Mouse (Mus musculus) stomach, postnatal 0 days (tissue): Measurements from ENCODE around the gene Lsm12. TPM values are rescaled to one million over a fixed set of nuclear protein-coding genes. Genes with fewer than 3 reads are reported as not detected.

Experiments used
- ATAC-seq: fragments of 200-750 bp; cut with Nextera tagmentation; 2 replicates; pipeline ENCODE4 v1.8.0; 2017; ENCODE audit not compliant: low FRiP score, low TSS enrichment
- DNase-seq: peaks from one replicate; pipeline ENCODE4 v3.0.0-alpha.2; 2016; ENCODE audit warnings: low spot score
- H3K27ac ChIP-seq: fragments of 300-500 bp; sonication (generic); replicated peaks from 2 replicates; pipeline ENCODE4 v1.5.1; 2014; ENCODE audit warnings: mild to moderate bottlenecking, control low read depth
- H3K27me3 ChIP-seq: fragments of 300-500 bp; sonication (generic); 2 replicates; pipeline ENCODE4 v1.6.1; 2014; ENCODE audit warnings: low read length; ENCODE audit not compliant: control insufficient read depth, insufficient read depth
- H3K36me3 ChIP-seq: fragments of 300-500 bp; sonication (generic); 2 replicates; pipeline ENCODE4 v1.6.1; 2014; ENCODE audit warnings: low read length, mixed read lengths; ENCODE audit not compliant: control insufficient read depth, insufficient read depth
- H3K4me1 ChIP-seq: fragments of 300-500 bp; sonication (generic); replicated peaks from 2 replicates; pipeline ENCODE4 v1.6.1; 2014; ENCODE audit warnings: antibody characterized with exemption; ENCODE audit not compliant: control insufficient read depth, insufficient read depth
- H3K4me2 ChIP-seq: fragments of 300-500 bp; sonication (generic); replicated peaks from 2 replicates; pipeline ENCODE4 v1.6.1; 2014; ENCODE audit warnings: low read depth, mild to moderate bottlenecking, control low read depth, moderate library complexity
- H3K4me3 ChIP-seq: fragments of 300-500 bp; sonication (generic); 2 replicates; pipeline ENCODE4 v1.5.1; 2014; ENCODE audit warnings: low read depth, low read length, control low read depth
- H3K9ac ChIP-seq: fragments of 300-500 bp; sonication (generic); 2 replicates; pipeline ENCODE4 v1.6.1; 2014; ENCODE audit warnings: mild to moderate bottlenecking, low read length, control low read depth, mixed read lengths
- H3K9me3 ChIP-seq: fragments of 300-500 bp; sonication (generic); 2 replicates; pipeline ENCODE4 v1.6.1; 2016; ENCODE audit warnings: low read length; ENCODE audit not compliant: control insufficient read depth
- CTCF ChIP-seq: IDR thresholded peaks from 2 replicates; pipeline ENCODE4 v1.5.1; 2016; ENCODE audit warnings: antibody characterized with exemption, low read depth, mild to moderate bottlenecking, moderate library complexity
- EP300 ChIP-seq: optimal IDR thresholded peaks from 2 replicates; pipeline ENCODE3; 2016; ENCODE audit warnings: antibody characterized with exemption
- WGBS: fragments of 180-500 bp; shearing (Covaris S2); extraction: QIAGEN DNeasy Blood & Tissue Kit; methylation state at CpG from one replicate; pipeline ENCODE4 v1.1.7; 2014; 5-methylcytosine and 5-hydroxymethylcytosine counted together
- polyA plus RNA-seq: library from polyadenylated mRNA; unstranded; fragments of >200 nt; fragmentation: Nextera tagmentation; extraction: Ambion mirVana; gene quantifications from 2 replicates; pipeline ENCODE4 v1.2.1, GENCODE M21; 2015

The Lsm12 gene
- polyA plus RNA-seq, 1 experiment from 2014 or later = 99.4 TPM

GRCm38 (mm10) chr11:102196018-102196797, 11.1 kb upstream of the Lsm12 start:
- TF ChIP-seq CTCF (no peak), EP300 (no peak)
- H3K36me3 ChIP-seq = peaks cover 32% of the 10 kb centered on the region
- WGBS = 64% methylated on average over 21 of the region's 21 CpGs

GRCm38 (mm10) chr11:102193657-102194440, 8.8 kb upstream of the Lsm12 start:
- peaks cover 28% of the 10 kb centered on the region for H3K36me3 ChIP-seq
- H3K9ac ChIP-seq = no peak overlapping the region
- TF ChIP-seq EP300 = no peak
- no peak for TF ChIP-seq CTCF
- no peak overlapping the region for H3K27ac ChIP-seq
- WGBS = 80% methylated on average over 9 of the region's 9 CpGs
- H3K27me3 ChIP-seq = no peaks in the 10 kb centered on the region
- no peak overlapping the region for H3K4me3 ChIP-seq
- H3K4me1 ChIP-seq = no peaks in the 10 kb centered on the region
- H3K4me2 ChIP-seq = no peak overlapping the region
- ATAC-seq (no peak), DNase-seq (peak; percentile 12)
- H3K9me3 ChIP-seq = no peaks in the 10 kb centered on the region

More at GRCm38 (mm10) chr11:102196018-102196797, 11.1 kb upstream of the Lsm12 start:
- no peak overlapping the region for H3K9ac ChIP-seq
- no peak overlapping the region for H3K4me3 ChIP-seq
- ATAC-seq = peak; percentile 9; the same call in 1 of the 2 replicates
- no peak for DNase-seq
- H3K9me3 ChIP-seq = no peaks in the 10 kb centered on the region
- H3K4me1 ChIP-seq = no peaks in the 10 kb centered on the region
- H3K4me2 ChIP-seq = no peak overlapping the region
- no peaks in the 10 kb centered on the region for H3K27me3 ChIP-seq
- H3K27ac ChIP-seq = no peak overlapping the region

- DNase-seq (peak; percentile 13), ATAC-seq (no peak)
- peaks cover 6% of the 10 kb centered on the region for H3K36me3 ChIP-seq
- H3K9ac ChIP-seq = no peak overlapping the region
- no peak overlapping the region for H3K4me3 ChIP-seq
- peak overlapping the region; percentile 18; the same call in 1 of the 2 replicates for H3K4me2 ChIP-seq
- H3K4me1 ChIP-seq = no peaks in the 10 kb centered on the region
- H3K27me3 ChIP-seq = no peaks in the 10 kb centered on the region
- no peak overlapping the region for H3K27ac ChIP-seq
- TF ChIP-seq EP300 (no peak), CTCF (no peak)
- H3K9me3 ChIP-seq = no peaks in the 10 kb centered on the region
- WGBS = 50% methylated on average over 4 of the region's 4 CpGs
Observed at GRCm38 (mm10) chr11:102190848-102191247, 5.8 kb upstream of the Lsm12 start.

GRCm38 (mm10) chr11:102189461-102190436, 4.7 kb upstream of the Lsm12 start, which contains the start of gene G6pc3:
G6pc3 (plus strand) TSS chr11:102189620.
- H3K4me1 ChIP-seq = no peaks in the 10 kb centered on the region
- WGBS = 1% methylated on average over 49 of the region's 50 CpGs

GRCm38 (mm10) chr11:102188980-102189379, 3.9 kb upstream of the Lsm12 start:
- Histone ChIP-seq H3K27me3 (no peaks in the 10 kb centered on the region), H3K4me3 (peak overlapping the region; percentile 64; the same call in 1 of the 2 replicates), H3K4me1 (no peaks in the 10 kb centered on the region), H3K27ac (no peak overlapping the region), H3K4me2 (peak overlapping the region; percentile 83), H3K9me3 (no peaks in the 10 kb centered on the region), H3K9ac (peak overlapping the region; percentile 62; the same call in 1 of the 2 replicates), H3K36me3 (no peaks in the 10 kb centered on the region; the same call in 1 of the 2 replicates)
- DNase-seq (no peak), ATAC-seq (no peak)
- 64% methylated on average over 6 of the region's 6 CpGs for WGBS
- TF ChIP-seq EP300 (no peak), CTCF (no peak)

More at GRCm38 (mm10) chr11:102189461-102190436, 4.7 kb upstream of the Lsm12 start, which contains the start of gene G6pc3:
- peak within 1 kb of the TSS; percentile 80 for H3K27ac ChIP-seq
- no peak for TF ChIP-seq CTCF
- peak; percentile 24 for TF ChIP-seq EP300
- H3K9me3 ChIP-seq = no peaks in the 10 kb centered on the region
- H3K4me3 ChIP-seq = peak within 1 kb of the TSS; percentile 64
- ATAC-seq (peak; percentile 88), DNase-seq (peak; percentile 90)
- peak within 1 kb of the TSS; percentile 83 for H3K4me2 ChIP-seq
- H3K36me3 ChIP-seq = no peaks in the 10 kb centered on the region; the same call in 1 of the 2 replicates
- no peaks in the 10 kb centered on the region for H3K27me3 ChIP-seq
- H3K9ac ChIP-seq = peak within 1 kb of the TSS; percentile 62
